Mouse (Mus musculus) brain, embryonic 14.5 days (tissue): ENCODE results near the gene Sept9. TPM values are rescaled to one million over a fixed set of nuclear protein-coding genes. Genes with fewer than 3 reads are reported as not detected.

ENCODE experiments used
- DNase-seq: peaks from one replicate; pipeline ENCODE4 v3.0.0-alpha.2; 2011; ENCODE audit warnings: low read depth
- CTCF ChIP-seq: fragments of 200-500 bp; IDR thresholded peaks from 2 replicates; pipeline ENCODE4 v1.5.1; 2012; ENCODE audit warnings: inconsistent platforms, mild to moderate bottlenecking, moderate library complexity, borderline replicate concordance; ENCODE audit not compliant: insufficient read depth, insufficient read length; ENCODE audit errors: extremely low read depth
- POLR2A ChIP-seq: fragments of 200-500 bp; IDR thresholded peaks from 2 replicates; pipeline ENCODE4 v1.6.1; 2012; ENCODE audit warnings: mild to moderate bottlenecking, inconsistent platforms, borderline replicate concordance; ENCODE audit not compliant: poor library complexity, insufficient read depth, insufficient read length, severe bottlenecking; ENCODE audit errors: extremely low read depth
- polyA plus RNA-seq: library from polyadenylated mRNA; depleted of rRNA; stranded (reverse); fragments of >200 nt; gene quantifications from 2 replicates; pipeline ENCODE4 v1.2.3, GENCODE M21; 2012

The Sept9 gene
- polyA plus RNA-seq, 1 experiment: 64.3 TPM

- no peak for DNase-seq
- TF ChIP-seq CTCF: no peak
- no peak for TF ChIP-seq POLR2A
Measured at GRCm38 (mm10) chr11:117205447-117205846, 6.0 kb downstream of the Sept9 start.

GRCm38 (mm10) chr11:117207436-117207835 lies 8.0 kb downstream of the Sept9 start:
- no peak for DNase-seq
- TF ChIP-seq POLR2A (no peak), CTCF (no peak)

GRCm38 (mm10) chr11:117208151-117208673 lies 8.8 kb downstream of the Sept9 start:
- peak; percentile 31 for DNase-seq
- TF ChIP-seq POLR2A (no peak), CTCF (no peak)

GRCm38 (mm10) chr11:117216713-117217112 lies 17.3 kb downstream of the Sept9 start:
- no peak for TF ChIP-seq CTCF
- TF ChIP-seq POLR2A: no peak
- DNase-seq: no peak

GRCm38 (mm10) chr11:117218070-117218469 lies 18.6 kb downstream of the Sept9 start:
- TF ChIP-seq CTCF (no peak), POLR2A (no peak)
- no peak for DNase-seq

GRCm38 (mm10) chr11:117218498-117218897 lies 19.0 kb downstream of the Sept9 start:
- no peak for DNase-seq
- TF ChIP-seq CTCF: no peak
- no peak for TF ChIP-seq POLR2A

GRCm38 (mm10) chr11:117220777-117221176 lies 21.3 kb downstream of the Sept9 start:
- no peak for DNase-seq
- TF ChIP-seq POLR2A: no peak

- TF ChIP-seq POLR2A (no peak), CTCF (no peak)
- DNase-seq: no peak
Measured at GRCm38 (mm10) chr11:117221182-117221581, 21.7 kb downstream of the Sept9 start.

- no peak for DNase-seq
- no peak for TF ChIP-seq CTCF
- no peak for TF ChIP-seq POLR2A
Measured at GRCm38 (mm10) chr11:117222899-117223298, 23.4 kb downstream of the Sept9 start.

GRCm38 (mm10) chr11:117224804-117225203 lies 25.3 kb downstream of the Sept9 start:
- no peak for TF ChIP-seq CTCF
- TF ChIP-seq POLR2A: no peak
- no peak for DNase-seq

GRCm38 (mm10) chr11:117225531-117226213 lies 26.2 kb downstream of the Sept9 start:
- TF ChIP-seq POLR2A (no peak), CTCF (no peak)
- DNase-seq: no peak

- TF ChIP-seq POLR2A: no peak
- TF ChIP-seq CTCF: no peak
- no peak for DNase-seq
Measured at GRCm38 (mm10) chr11:117226214-117226535, 26.7 kb downstream of the Sept9 start.

- no peak for TF ChIP-seq CTCF
- no peak for TF ChIP-seq POLR2A
Measured at GRCm38 (mm10) chr11:117228139-117228538, 28.7 kb downstream of the Sept9 start.

GRCm38 (mm10) chr11:117231551-117231950 lies 32.1 kb downstream of the Sept9 start:
- TF ChIP-seq POLR2A (no peak), CTCF (no peak)
- DNase-seq: no peak

More at GRCm38 (mm10) chr11:117228139-117228538, 28.7 kb downstream of the Sept9 start:
- no peak for DNase-seq
